ENCODE assay signal across 8 mouse cellular contexts in the genomic region with DNA sequence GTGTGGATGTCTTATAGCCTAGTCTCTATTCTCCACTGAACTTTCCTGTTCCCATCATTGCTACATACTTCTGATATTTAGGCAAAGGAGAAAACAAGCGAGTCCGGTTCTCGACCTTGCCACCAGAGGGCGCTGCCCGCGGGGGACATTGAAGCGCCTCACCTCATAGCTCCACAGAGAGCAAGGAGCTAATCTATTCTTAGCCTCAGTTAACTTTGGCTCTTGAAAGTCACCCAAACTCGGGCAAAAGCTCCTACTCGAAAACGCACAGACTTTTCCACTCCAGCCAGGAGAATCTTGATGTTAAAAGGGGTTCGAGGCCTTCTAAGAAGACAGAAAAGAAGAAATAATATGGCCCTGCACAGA. TPM values are rescaled to one million over a fixed set of nuclear protein-coding genes. Genes with fewer than 3 reads are reported as not detected.
DNase-seq lines count a peak whose midpoint lies in the region; ATAC-seq and TF ChIP-seq lines count a peak whose summit lies in the region.

No protein-coding gene starts in this region.

- intact Hi-C loops in gastrocnemius, adult 2 months (cut with DNase I) = loop anchor here (1.0 kb wide), 1 partner anchor 19 kb away; no protein-coding TSS in a partner anchor
- intact Hi-C loops in left cerebral cortex, postnatal 10 days (cut with DNase I) = loop anchor here (2.0 to 5.0 kb wide), 2 partner anchors 18 to 90 kb away; a partner anchor contains a TSS

- TF ChIP-seq CTCF in gastrocnemius, adult 2 months (IDR thresholded peaks at IDR 0.05) = peak; percentile 98
- TF ChIP-seq CTCF in hindbrain, postnatal 0 days (IDR thresholded peaks at IDR 0.05; ENCODE audit: low read depth) = peak; percentile 90

- no peaks in the 10 kb centered on the region for H3K9me3 ChIP-seq in hindbrain, postnatal 0 days (ENCODE audit: low read length)

- no peaks in the 10 kb centered on the region for H3K36me3 ChIP-seq in hindbrain, postnatal 0 days (ENCODE audit: insufficient read depth, low read length)

- H3K9ac ChIP-seq in hindbrain, postnatal 0 days (replicated peaks; ENCODE audit: low read length) = no peak overlapping the region

- peak overlapping the region; percentile 93 for H3K4me3 ChIP-seq in gastrocnemius, adult 2 months
- H3K4me3 ChIP-seq in hindbrain, postnatal 0 days (ENCODE audit: low read length) = no peak overlapping the region; the same call in 1 of the 2 replicates

- H3K27me3 ChIP-seq in hindbrain, postnatal 0 days (ENCODE audit: insufficient read depth, low read length) = no peaks in the 10 kb centered on the region

- peak overlapping the region; percentile 90 for H3K27ac ChIP-seq in gastrocnemius, adult 2 months
- no peak overlapping the region; the same call in 1 of the 2 replicates for H3K27ac ChIP-seq in hindbrain, postnatal 0 days

- peak; percentile 13; the same call in 1 of the 2 replicates for ATAC-seq in hindbrain, postnatal 0 days
- ATAC-seq in megakaryocyte progenitor cell, adult 5-6 weeks (replicated peaks; ENCODE audit: poor library complexity) = peak; percentile 60

- peaks cover 19% of the 10 kb centered on the region for H3K4me1 ChIP-seq in hindbrain, postnatal 0 days (ENCODE audit: insufficient read depth, low read length)

- WGBS in hindbrain, postnatal 0 days = 2% methylated on average over 11 of the region's 11 CpGs

- peak overlapping the region; percentile 82 for H3K4me2 ChIP-seq in hindbrain, postnatal 0 days (ENCODE audit: low read depth, low read length)

- DNase-seq in ZHBTc4 (ENCODE audit: low read depth, low spot score) = peak; percentile 88
- peak; percentile 66 to 79 for DNase-seq in cerebellum, postnatal 4 days (ENCODE audit: low spot score in 2 of 2)
- peak; percentile 89 for DNase-seq in gastrocnemius, adult 2 months
- DNase-seq in hindbrain, postnatal 0 days (ENCODE audit: low spot score) = peak; percentile 85
- peak; percentile 48 to 85 for DNase-seq in left cerebral cortex, postnatal 10 days (ENCODE audit: extremely low spot score in 1 of 2, low spot score in 2 of 2)
- peak; percentile 75 for DNase-seq in right cerebral cortex, postnatal 14 days
- DNase-seq in urinary bladder, postnatal 25 days (ENCODE audit: low spot score) = peak; percentile 90

RNA-seq across cellular contexts. Expression of a gene that starts 0.4 kb away (rescaled TPM):
- total RNA-seq in gastrocnemius, adult 2 months (2021) = 10 to 100 TPM; 23.4 to 31.9 TPM
- total RNA-seq in hindbrain, postnatal 0 days (2014; rRNA removed) = 34.9 and 35.8 TPM in 2 replicates
- 25.6 and 26.1 TPM in 2 replicates for polyA plus RNA-seq in hindbrain, postnatal 0 days (2015; fragmentation: Nextera tagmentation; extraction: Ambion mirVana)
- 10 to 100 TPM; 18.6 to 19.2 TPM for total RNA-seq in left cerebral cortex, postnatal 10 days (2021)
- 18.8 and 19.5 TPM in 2 replicates for total RNA-seq in megakaryocyte progenitor cell, adult 5-6 weeks (2015)
- total RNA-seq in megakaryocyte progenitor cell, adult 5-6 weeks (2017) = 22.7 and 29.4 TPM in 2 replicates

RNA-seq across cellular contexts. Expression of a gene that starts 45.2 kb away (rescaled TPM):
- 10 to 100 TPM in 1 of 2 experiments, 1 to 10 TPM in 1; 6.6 to 15.0 TPM for total RNA-seq in gastrocnemius, adult 2 months (2021)
- 1.2 and 2.0 TPM in 2 replicates for total RNA-seq in hindbrain, postnatal 0 days (2014; rRNA removed)
- 0.84 and 0.97 TPM in 2 replicates for polyA plus RNA-seq in hindbrain, postnatal 0 days (2015; fragmentation: Nextera tagmentation; extraction: Ambion mirVana)
- under 1 TPM; 0.55 to 0.92 TPM for total RNA-seq in left cerebral cortex, postnatal 10 days (2021)
- total RNA-seq in megakaryocyte progenitor cell, adult 5-6 weeks (2015) = 0.56 and 0.94 TPM in 2 replicates
- 0.46 and 1.1 TPM in 2 replicates for total RNA-seq in megakaryocyte progenitor cell, adult 5-6 weeks (2017)
